Mouse (Mus musculus): ENCODE measurements around the gene Jpt2.

- TF ChIP-seq POLR2A (IDR thresholded peaks at IDR 0.05; ENCODE audit: borderline replicate concordance, extremely low read depth, insufficient read depth, insufficient read length, poor library complexity, severe bottlenecking) (no peak), CTCF (IDR thresholded peaks at IDR 0.05; ENCODE audit: borderline replicate concordance, extremely low read depth, insufficient read depth, insufficient read length) (no peak)
Measured at GRCm38 (mm10) chr17:24934926-24935325, 25.6 kb downstream of the Jpt2 start.

Data from brain, embryonic 14.5 days (tissue).